Mouse (Mus musculus): ENCODE data around the gene Macf1. TPM values are rescaled to one million over a fixed set of nuclear protein-coding genes. Genes with fewer than 3 reads are reported as not detected.
A peak's percentile ranks its signal among the peaks of the same experiment; 100 is the strongest.

The Macf1 gene
- polyA plus RNA-seq, 1 experiment from 2014 or later, result 108 TPM

- Histone ChIP-seq H3K9me3 (replicated peaks; ENCODE audit: control insufficient read depth, low read length) (no peaks in the 10 kb centered on the region), H3K4me1 (ENCODE audit: control insufficient read depth, insufficient read depth, low read length) (peaks cover 15% of the 10 kb centered on the region), H3K27ac (ENCODE audit: low read depth, low read length) (no peak overlapping the region), H3K27me3 (ENCODE audit: control insufficient read depth, insufficient read depth, low read length) (no peaks in the 10 kb centered on the region), H3K4me3 (ENCODE audit: low read depth, low read length) (no peak overlapping the region), H3K36me3 (ENCODE audit: control insufficient read depth, insufficient read depth, low read length) (no peaks in the 10 kb centered on the region), H3K4me2 (no peak overlapping the region), H3K9ac (ENCODE audit: low read depth, low read length) (no peak overlapping the region)
- whole genome bisulfite sequencing (ENCODE audit: insufficient replicate concordance), result 33% methylated on average over 5 of the region's 5 CpGs
- ATAC-seq (replicated peaks; ENCODE audit: insufficient number of reproducible peaks, low FRiP score, low TSS enrichment), result no peak
Measured at GRCm38 (mm10) chr4:123605948-123606347, 78.2 kb downstream of the Macf1 start.

GRCm38 (mm10) chr4:123605309-123605708 lies 78.9 kb downstream of the Macf1 start:
- H3K9me3 ChIP-seq (replicated peaks; ENCODE audit: control insufficient read depth, low read length), result no peaks in the 10 kb centered on the region
- 25% methylated on average over 1 of the region's 1 CpGs for WGBS (ENCODE audit: insufficient replicate concordance)
- H3K9ac ChIP-seq (ENCODE audit: low read depth, low read length), result no peak overlapping the region
- no peak overlapping the region for H3K27ac ChIP-seq (ENCODE audit: low read depth, low read length)
- peaks cover 15% of the 10 kb centered on the region for H3K4me1 ChIP-seq (ENCODE audit: control insufficient read depth, insufficient read depth, low read length)
- H3K36me3 ChIP-seq (ENCODE audit: control insufficient read depth, insufficient read depth, low read length), result no peaks in the 10 kb centered on the region
- ATAC-seq (replicated peaks; ENCODE audit: insufficient number of reproducible peaks, low FRiP score, low TSS enrichment), result no peak
- no peak overlapping the region for H3K4me2 ChIP-seq
- H3K4me3 ChIP-seq (ENCODE audit: low read depth, low read length), result no peak overlapping the region
- no peaks in the 10 kb centered on the region for H3K27me3 ChIP-seq (ENCODE audit: control insufficient read depth, insufficient read depth, low read length)

GRCm38 (mm10) chr4:123602700-123603261 lies 81.4 kb downstream of the Macf1 start:
- no peak overlapping the region for H3K9ac ChIP-seq (ENCODE audit: low read depth, low read length)
- no peak overlapping the region for H3K4me3 ChIP-seq (ENCODE audit: low read depth, low read length)
- no peaks in the 10 kb centered on the region for H3K9me3 ChIP-seq (replicated peaks; ENCODE audit: control insufficient read depth, low read length)
- no peak overlapping the region for H3K27ac ChIP-seq (ENCODE audit: low read depth, low read length)
- no peaks in the 10 kb centered on the region for H3K27me3 ChIP-seq (ENCODE audit: control insufficient read depth, insufficient read depth, low read length)
- ATAC-seq (replicated peaks; ENCODE audit: insufficient number of reproducible peaks, low FRiP score, low TSS enrichment), result no peak
- H3K36me3 ChIP-seq (ENCODE audit: control insufficient read depth, insufficient read depth, low read length), result no peaks in the 10 kb centered on the region
- WGBS (ENCODE audit: insufficient replicate concordance), result 88% methylated on average over 2 of the region's 2 CpGs
- H3K4me1 ChIP-seq (ENCODE audit: control insufficient read depth, insufficient read depth, low read length), result peaks cover 15% of the 10 kb centered on the region
- no peak overlapping the region for H3K4me2 ChIP-seq

- H3K27ac ChIP-seq (ENCODE audit: low read depth, low read length), result no peak overlapping the region
- H3K4me3 ChIP-seq (ENCODE audit: low read depth, low read length), result no peak overlapping the region
- 94% methylated on average over 1 of the region's 1 CpGs for WGBS (ENCODE audit: insufficient replicate concordance)
- no peaks in the 10 kb centered on the region for H3K36me3 ChIP-seq (ENCODE audit: control insufficient read depth, insufficient read depth, low read length)
- no peaks in the 10 kb centered on the region for H3K27me3 ChIP-seq (ENCODE audit: control insufficient read depth, insufficient read depth, low read length)
- no peak for ATAC-seq (replicated peaks; ENCODE audit: insufficient number of reproducible peaks, low FRiP score, low TSS enrichment)
- no peaks in the 10 kb centered on the region for H3K9me3 ChIP-seq (replicated peaks; ENCODE audit: control insufficient read depth, low read length)
- H3K4me1 ChIP-seq (ENCODE audit: control insufficient read depth, insufficient read depth, low read length), result peaks cover 15% of the 10 kb centered on the region
- no peak overlapping the region for H3K9ac ChIP-seq (ENCODE audit: low read depth, low read length)
- no peak overlapping the region for H3K4me2 ChIP-seq
Measured at GRCm38 (mm10) chr4:123601036-123601435, 83.1 kb downstream of the Macf1 start.

GRCm38 (mm10) chr4:123598519-123599228 lies 85.5 kb downstream of the Macf1 start:
- ATAC-seq (replicated peaks; ENCODE audit: insufficient number of reproducible peaks, low FRiP score, low TSS enrichment), result no peak
- no peak overlapping the region for H3K27ac ChIP-seq (ENCODE audit: low read depth, low read length)
- no peak overlapping the region for H3K4me2 ChIP-seq
- no peak overlapping the region for H3K9ac ChIP-seq (ENCODE audit: low read depth, low read length)
- no peaks in the 10 kb centered on the region for H3K27me3 ChIP-seq (ENCODE audit: control insufficient read depth, insufficient read depth, low read length)
- 70% methylated on average over 10 of the region's 11 CpGs for WGBS (ENCODE audit: insufficient replicate concordance)
- no peaks in the 10 kb centered on the region for H3K36me3 ChIP-seq (ENCODE audit: control insufficient read depth, insufficient read depth, low read length)
- no peak overlapping the region for H3K4me3 ChIP-seq (ENCODE audit: low read depth, low read length)
- H3K9me3 ChIP-seq (replicated peaks; ENCODE audit: control insufficient read depth, low read length), result no peaks in the 10 kb centered on the region
- peaks cover 18% of the 10 kb centered on the region for H3K4me1 ChIP-seq (ENCODE audit: control insufficient read depth, insufficient read depth, low read length)

- 37% methylated on average over 5 of the region's 5 CpGs for WGBS (ENCODE audit: insufficient replicate concordance)
- H3K4me2 ChIP-seq, result peak overlapping the region; percentile 34
- no peaks in the 10 kb centered on the region for H3K27me3 ChIP-seq (ENCODE audit: control insufficient read depth, insufficient read depth, low read length)
- peak overlapping the region; percentile 55 for H3K27ac ChIP-seq (ENCODE audit: low read depth, low read length)
- no peaks in the 10 kb centered on the region for H3K9me3 ChIP-seq (replicated peaks; ENCODE audit: control insufficient read depth, low read length)
- peaks cover 44% of the 10 kb centered on the region for H3K4me1 ChIP-seq (ENCODE audit: control insufficient read depth, insufficient read depth, low read length)
- no peak for ATAC-seq (replicated peaks; ENCODE audit: insufficient number of reproducible peaks, low FRiP score, low TSS enrichment)
- no peaks in the 10 kb centered on the region for H3K36me3 ChIP-seq (ENCODE audit: control insufficient read depth, insufficient read depth, low read length)
- H3K4me3 ChIP-seq (ENCODE audit: low read depth, low read length), result no peak overlapping the region
- H3K9ac ChIP-seq (ENCODE audit: low read depth, low read length), result no peak overlapping the region
Measured at GRCm38 (mm10) chr4:123594381-123594806, 89.8 kb downstream of the Macf1 start.

- Histone ChIP-seq H3K27ac (ENCODE audit: low read depth, low read length) (peak overlapping the region; percentile 55), H3K4me1 (ENCODE audit: control insufficient read depth, insufficient read depth, low read length) (peaks cover 51% of the 10 kb centered on the region), H3K27me3 (ENCODE audit: control insufficient read depth, insufficient read depth, low read length) (no peaks in the 10 kb centered on the region), H3K9me3 (replicated peaks; ENCODE audit: control insufficient read depth, low read length) (no peaks in the 10 kb centered on the region), H3K36me3 (ENCODE audit: control insufficient read depth, insufficient read depth, low read length) (no peaks in the 10 kb centered on the region), H3K4me3 (ENCODE audit: low read depth, low read length) (no peak overlapping the region), H3K4me2 (no peak overlapping the region; the same call in 1 of the 2 replicates), H3K9ac (ENCODE audit: low read depth, low read length) (no peak overlapping the region)
- 34% methylated on average over 3 of the region's 3 CpGs for WGBS (ENCODE audit: insufficient replicate concordance)
- ATAC-seq (replicated peaks; ENCODE audit: insufficient number of reproducible peaks, low FRiP score, low TSS enrichment), result no peak
Measured at GRCm38 (mm10) chr4:123593664-123594063, 90.5 kb downstream of the Macf1 start.

GRCm38 (mm10) chr4:123592046-123592445 lies 92.1 kb downstream of the Macf1 start:
- Histone ChIP-seq H3K4me2 (no peak overlapping the region), H3K27ac (ENCODE audit: low read depth, low read length) (no peak overlapping the region), H3K9ac (ENCODE audit: low read depth, low read length) (no peak overlapping the region), H3K4me3 (ENCODE audit: low read depth, low read length) (no peak overlapping the region), H3K36me3 (ENCODE audit: control insufficient read depth, insufficient read depth, low read length) (no peaks in the 10 kb centered on the region), H3K27me3 (ENCODE audit: control insufficient read depth, insufficient read depth, low read length) (no peaks in the 10 kb centered on the region), H3K4me1 (ENCODE audit: control insufficient read depth, insufficient read depth, low read length) (peaks cover 51% of the 10 kb centered on the region), H3K9me3 (replicated peaks; ENCODE audit: control insufficient read depth, low read length) (no peaks in the 10 kb centered on the region)
- WGBS (ENCODE audit: insufficient replicate concordance), result 82% methylated on average over 5 of the region's 5 CpGs
- no peak for ATAC-seq (replicated peaks; ENCODE audit: insufficient number of reproducible peaks, low FRiP score, low TSS enrichment)

Data from heart, embryonic 11.5 days (tissue).